Mouse (Mus musculus) right cerebral cortex, postnatal 4 days (tissue): Measurements from ENCODE around the gene Tpbgl.
A peak's percentile ranks its signal among the peaks of the same experiment; 100 is the strongest.

Source experiments
- DNase-seq: peaks from one replicate; pipeline ENCODE4 v3.0.0-alpha.2; 2022

Tpbgl gene

DNA sequence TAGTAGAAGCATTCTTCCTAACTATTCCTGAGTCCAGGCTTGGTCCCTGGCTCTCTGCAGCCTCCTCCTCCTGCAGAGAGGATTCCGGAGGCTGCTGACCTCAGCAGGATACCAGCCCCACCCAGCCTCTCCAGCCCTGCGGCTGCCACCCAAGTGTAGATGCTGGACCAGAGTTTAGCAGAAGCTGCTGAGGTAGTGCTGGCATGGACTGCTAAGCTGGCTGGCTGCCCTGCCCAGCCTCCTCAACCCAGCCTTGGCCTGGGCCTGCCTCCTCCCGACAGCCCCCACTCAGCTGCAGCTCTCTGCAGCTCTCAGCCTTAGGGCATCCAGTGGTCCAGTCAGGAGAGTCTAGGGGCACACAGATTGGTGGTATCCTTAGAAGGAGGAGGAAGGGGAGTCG is 14.3 kb upstream of the Tpbgl start:
- DNase-seq = no peak

DNA sequence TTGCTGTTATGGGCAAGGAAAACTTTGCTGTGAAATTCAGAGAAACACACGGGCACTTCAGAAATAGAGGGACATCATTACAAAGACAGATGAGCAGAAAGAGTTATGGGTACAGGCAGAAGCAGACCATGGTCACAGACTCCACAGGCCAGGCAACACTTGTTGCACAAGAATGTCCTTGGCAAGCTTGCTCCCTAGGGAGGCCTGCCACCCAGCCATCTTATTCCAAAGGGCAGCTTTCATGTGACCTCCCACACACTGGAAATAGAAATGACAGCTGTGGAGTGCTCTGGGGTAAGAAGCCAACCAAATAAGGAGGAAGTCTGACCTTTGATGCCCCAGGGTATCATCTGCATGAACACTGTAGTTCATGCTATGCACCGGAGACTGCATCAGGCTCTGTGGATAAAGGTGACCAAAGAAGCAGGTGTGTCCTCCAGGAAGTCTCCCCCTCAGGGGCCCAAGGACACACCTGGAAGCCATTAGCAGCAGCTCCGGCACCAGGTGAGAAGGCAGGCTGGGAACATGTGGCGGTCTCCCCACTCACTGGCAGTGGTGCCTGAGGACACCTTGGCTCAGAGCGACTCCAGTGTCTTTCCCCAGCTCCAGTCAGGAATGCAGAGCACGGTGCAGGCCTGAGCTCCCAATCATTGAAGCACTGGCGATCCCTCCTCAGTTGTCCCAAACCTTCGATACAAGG is 7.2 kb upstream of the Tpbgl start:
- DNase-seq = no peak

DNA sequence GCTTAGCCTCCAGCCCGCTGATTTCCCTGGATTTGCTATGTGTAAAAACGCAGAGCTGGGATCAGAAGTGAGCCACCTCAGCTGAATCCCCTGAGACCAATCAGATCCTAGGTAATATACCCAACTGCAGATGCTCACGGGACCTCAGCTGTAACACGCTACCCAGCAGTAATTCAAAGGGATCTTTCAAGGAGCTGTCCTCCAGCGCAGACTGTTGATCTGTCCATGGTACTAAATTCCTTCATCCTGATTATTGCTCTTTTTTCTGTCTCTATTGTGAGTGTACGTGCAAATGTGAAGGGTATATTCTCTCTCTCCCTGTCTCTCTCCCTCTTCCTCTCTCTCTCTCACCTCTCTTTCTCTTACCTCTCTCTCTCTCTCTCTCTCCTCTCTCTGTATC is 5.4 kb upstream of the Tpbgl start:
- DNase-seq = no peak

DNA sequence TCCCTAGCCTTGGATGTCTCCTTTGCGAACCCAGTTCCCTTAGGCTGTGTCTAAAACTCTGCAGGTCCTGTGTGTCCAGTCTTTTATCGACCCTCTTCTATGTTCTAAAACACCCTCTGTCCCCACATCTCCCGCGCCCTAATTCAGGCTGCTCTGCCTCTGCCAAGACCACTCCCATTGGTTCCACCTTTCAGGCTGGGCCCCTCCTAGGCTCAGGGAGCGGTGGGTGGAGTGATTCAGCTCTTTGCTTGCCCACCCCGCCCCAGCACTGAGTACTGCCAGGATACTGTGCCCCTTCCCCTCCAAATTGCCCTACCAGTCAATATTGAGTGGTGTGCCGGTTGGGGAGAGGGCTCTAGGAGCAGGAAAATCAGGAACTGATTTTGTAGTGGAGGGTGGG is 463 bp upstream of the Tpbgl start:
- no peak for DNase-seq

DNA sequence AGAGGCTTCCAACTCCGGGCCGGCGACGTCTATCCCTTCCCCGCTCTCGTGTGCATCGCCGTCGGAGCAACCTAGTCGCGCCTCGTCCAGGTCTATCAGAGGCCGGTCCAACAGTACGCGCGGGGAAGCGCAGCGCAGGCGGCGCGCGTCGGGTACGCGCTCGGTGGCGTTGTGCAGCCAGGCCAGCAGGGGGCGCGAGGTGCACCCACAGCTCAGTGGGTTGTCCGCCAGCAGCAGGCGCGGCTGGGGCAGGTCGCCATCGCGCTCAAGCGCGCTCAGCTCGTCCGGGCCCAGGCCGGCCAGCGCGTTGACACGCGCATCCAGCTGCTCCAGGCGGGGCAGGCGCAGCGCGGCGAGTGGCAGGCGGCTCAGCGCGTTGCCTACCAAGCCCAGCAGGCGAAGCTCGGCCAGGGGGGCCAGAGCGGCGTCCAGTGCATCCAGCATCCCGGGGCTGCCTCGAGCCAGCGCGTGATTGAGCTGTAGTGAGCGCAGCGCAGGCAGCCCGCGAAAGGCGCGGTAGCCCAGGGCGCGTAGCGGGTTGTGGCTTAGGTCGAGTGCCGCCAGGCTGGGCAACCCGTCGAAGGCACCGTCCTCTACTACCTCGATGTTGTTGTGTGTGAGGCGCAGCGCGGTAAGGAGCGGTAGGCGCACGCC is 1.1 kb downstream of the Tpbgl start:
- peak; percentile 94 for DNase-seq

DNA sequence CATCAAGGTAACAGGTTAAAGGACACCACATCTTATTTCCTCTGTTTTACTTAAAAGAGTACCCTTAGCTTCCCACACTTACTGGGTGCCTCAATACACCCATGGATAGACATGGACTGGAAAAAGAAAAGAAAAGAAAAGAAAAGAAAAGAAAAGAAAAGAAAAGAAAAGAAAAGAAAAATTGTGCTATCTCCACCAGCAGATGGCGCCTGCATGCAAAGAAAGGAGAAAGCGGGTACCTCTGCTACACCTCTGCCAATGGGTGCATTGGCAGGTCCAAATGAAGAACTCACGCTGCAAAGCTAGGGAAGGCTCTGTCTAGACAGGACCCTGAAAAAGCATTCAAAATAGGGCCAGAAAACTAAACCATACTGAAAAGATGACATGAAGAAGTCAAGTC is 8.0 kb downstream of the Tpbgl start:
- peak; percentile 58 for DNase-seq

DNA sequence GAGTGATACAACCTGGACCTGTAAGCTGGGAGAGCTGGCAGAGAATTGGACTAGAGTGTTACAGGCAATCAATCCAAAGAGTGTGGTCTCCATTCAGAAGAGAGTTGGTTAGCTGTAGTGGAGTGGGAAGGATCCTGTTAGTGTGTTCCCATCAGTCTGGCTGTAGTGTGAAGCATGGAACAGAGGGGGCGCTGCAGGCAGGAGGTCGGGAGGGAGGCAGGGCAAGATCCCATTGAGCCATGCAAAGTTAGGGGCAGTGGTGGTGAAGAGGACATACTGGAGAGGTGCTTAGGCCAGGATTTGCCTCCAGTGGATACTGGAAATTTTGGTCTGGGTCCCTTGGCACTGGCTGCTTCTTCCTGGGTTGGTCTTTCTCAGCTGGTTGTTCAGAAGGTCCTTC is 8.6 kb downstream of the Tpbgl start:
- DNase-seq = no peak

DNA sequence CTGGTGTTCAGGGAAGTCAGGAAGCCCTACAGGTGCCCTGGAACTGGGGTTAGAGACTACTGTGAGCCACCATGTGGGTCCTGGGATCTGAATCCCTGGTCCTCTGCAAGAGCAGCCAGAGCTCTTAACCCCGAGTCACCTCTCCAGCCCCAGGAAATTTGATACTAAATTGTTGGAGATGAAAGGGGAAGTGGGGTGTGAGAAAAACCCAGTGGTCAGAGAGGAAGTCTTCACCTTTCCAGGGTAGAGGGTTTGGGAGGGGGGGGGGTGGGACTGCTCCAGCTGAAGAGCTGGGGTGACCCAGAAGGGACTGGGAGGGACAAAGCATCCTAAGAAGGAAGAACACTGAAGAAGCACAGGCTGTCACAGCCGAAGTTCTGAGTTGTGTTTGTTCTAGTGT is 19.3 kb downstream of the Tpbgl start:
- no peak for DNase-seq

DNA sequence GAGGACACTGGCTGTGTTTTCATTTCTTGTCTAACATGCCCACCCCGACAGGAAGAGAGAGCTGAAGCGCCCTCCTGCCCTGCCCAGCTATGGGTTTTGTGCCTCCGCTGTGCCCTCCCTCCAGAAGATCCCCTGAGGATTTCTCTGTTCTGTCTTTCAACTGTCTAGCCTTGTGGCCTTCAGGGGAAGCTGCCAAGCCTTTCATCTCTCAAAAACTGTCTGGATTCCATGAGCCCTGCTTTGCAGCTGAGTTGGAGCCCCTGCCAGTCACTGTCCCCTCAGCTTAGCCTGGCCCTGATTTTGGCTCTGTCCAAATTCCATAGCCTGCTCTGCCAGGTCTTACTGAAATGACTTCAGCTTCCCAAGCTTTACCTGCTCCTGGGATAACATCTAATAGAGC is 20.1 kb downstream of the Tpbgl start:
- no peak for DNase-seq

DNA sequence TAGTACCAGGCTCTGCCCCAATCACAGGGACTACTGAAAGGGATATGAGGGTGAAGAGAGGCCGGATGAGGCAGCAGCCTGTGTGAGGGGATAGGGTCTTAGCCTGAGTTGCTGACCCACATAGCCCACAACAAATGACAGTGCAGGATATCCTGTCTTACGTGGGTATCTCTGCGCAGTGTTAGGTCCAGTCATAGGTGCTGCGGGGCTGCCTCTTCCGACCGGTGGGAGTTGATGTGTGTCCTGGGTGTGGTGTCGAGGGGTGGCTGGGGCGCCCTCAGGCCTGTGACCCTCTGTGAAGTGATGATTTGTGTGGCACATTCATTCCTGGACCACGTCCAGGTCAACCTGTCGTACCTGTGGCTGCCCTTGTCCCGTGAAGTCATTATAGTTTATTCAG is 20.6 kb downstream of the Tpbgl start:
- no peak for DNase-seq

DNA sequence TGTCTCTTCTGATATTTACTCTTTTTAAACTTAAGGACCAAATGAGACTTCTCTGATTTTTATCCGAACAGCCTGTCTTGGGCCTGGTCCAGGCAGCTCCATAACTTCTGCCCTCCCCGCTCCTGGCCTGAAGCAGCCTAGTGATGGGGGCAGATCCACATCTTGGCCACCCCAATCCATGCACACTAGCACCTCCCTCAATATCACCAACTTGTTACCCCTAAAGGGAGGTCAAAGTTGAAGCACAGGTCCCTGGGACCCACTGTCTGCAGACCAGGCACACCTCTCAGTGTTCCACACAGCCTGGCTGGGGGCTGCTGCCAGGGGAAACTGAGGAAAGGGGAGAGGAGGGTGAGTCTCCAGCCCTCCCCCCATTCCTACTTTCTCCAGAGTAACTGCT is 21.8 kb downstream of the Tpbgl start:
- no peak for DNase-seq

DNA sequence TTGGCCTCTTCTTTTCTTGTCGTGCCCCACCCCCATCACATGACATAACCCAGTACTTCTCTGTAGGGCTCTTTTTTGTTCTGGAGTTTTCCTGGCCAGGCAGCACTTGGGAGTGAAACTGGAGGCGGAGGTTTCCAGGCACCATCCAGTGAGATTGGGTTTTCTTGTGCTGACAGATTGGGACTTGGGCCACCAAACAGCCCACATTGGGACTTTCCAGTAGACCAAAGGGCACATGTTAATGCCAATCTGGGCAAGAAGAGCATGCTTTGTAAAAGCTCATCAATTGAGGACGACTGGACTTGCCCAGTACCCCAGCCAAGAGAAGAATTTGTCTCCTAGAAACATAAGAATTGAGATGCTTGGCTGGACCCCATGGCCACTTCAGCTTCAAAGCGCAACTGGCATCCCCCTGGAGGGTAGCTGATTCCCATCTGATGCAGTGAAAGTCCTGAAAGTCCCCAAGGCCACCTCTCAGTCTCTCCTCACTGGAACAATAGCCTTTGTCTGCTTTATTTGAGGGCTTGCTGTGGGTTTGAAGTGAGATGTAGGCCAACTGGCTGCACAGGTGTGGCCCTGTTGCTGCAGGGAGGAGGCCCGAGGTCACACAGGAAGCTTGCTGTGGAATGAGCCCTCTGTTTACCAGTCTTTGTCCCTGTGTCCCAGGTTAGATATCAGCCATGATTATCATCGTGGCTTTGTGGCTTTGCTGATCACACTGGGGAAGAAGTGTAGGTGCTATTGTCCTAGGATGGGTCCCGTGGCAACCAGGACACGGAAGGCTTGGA is 22.8 kb downstream of the Tpbgl start:
- DNase-seq = no peak

DNA sequence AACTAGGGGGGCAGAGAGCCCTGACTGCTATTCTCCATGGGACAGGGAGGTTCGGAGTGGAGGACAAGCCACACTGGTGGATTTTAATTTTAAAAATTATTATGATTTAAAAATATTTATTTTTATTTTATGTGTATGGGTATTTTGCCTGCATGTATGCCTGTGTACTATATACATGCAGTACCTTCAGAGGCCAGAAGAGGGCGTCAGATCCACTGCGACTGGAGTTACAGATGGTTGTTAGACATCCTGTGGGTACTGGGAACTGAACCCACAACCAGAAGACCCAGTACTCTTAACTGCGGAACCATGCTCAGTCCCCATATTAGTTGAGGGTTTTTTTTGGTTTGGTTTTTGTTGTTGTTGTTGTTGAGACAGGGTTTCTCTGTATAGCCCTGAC is 28.2 kb downstream of the Tpbgl start:
- no peak for DNase-seq

DNA sequence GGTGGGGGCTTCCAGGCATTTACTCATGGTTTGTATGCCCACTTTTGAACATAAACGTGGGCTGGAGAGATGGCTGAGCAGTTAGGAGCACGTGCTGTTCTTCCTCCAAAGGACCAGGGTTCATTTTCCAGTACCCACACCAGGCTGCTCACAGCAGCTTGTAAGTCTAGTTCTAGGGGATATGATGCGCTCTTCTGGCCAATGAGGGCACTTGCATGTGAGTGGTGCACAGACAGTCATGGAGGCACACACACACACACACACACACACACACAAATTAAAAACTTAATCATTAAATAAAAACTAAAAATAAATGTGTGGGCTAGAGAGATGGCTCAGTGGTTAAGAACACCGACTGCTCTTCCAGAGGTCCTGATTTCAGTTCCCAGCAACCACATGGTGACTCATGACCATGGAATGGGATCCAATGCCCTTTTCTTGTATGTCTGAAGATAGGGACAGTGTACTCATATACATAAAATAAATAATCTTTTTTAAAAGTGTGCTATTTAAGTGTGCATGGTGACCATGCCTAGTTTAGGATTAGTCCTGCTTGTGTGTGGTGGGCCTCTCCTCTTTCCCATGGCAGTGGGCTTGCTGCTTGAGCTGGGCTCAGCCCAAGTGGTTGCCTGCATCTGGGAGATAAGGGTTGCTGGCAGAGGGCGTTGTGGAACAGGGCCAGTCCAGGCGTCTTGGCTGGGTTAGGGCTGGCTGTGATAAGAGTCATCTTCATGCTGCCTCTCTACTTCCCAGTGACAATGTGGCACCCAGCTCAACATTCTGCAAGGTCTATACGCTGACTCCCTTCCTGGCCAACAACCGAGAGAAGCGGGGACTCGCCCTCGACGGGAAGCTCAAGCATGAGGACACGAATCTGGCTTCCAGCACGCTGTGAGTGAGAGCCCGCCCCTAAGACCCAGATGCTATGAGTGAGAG is 32.8 kb downstream of the Tpbgl start:
- no peak for DNase-seq

DNA sequence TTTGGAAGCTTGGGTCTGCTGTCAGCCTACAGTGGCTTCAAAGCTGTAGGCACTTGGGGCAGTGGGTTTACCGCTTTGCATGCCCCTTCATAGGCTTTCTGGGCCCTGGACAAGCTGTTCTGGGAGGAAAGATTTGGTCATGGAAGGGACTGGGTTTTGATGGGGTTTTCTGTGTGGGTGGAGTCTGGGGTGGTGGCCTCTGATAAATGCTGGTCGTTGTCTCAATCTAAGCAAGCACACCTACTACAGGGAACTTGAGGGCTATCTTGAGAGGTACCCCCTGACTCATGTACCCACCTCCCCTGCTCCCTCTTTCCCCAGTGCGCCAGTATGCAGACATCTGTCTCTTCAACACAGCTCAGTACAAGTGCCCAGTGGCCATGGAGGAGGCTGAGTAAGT is 34.2 kb downstream of the Tpbgl start:
- DNase-seq = no peak

DNA sequence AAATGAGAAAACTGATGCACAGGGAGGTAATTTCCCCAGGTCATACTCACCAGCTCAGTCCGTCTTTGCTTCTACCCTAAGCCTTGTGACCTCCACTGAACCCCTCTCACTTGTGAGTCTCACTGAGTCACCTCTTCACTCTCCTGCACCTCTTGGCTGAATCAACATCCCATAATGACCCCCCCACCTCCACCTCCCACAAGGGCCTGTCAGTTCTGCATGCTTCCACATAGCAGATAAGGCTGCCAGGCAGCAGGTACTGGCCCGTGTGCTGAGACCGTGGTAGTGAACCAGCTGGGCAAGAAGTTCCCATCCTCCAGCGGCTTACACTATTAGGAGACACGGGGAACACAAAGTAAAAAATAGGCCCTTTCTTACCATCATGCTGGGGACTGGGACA is 36.3 kb downstream of the Tpbgl start:
- no peak for DNase-seq

DNA sequence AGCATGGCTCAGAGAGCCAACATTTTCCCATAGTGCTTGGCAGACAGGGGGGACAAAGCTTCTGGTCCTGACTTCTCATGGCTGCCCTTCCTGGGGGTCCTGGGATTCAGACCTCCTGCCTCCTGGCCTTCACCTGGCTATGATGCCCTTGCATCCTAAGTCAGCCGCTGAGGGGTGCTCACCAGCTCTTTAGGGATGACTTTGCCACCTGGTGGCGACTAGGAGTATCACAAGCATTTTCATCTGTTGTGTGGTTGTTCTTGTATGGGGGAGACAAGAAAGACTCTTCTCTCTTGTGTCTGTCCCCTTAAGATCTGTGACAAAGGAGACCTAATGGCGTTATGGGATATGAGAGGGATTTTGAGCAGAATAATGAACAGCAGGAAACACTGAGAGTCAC is 36.8 kb downstream of the Tpbgl start:
- peak; percentile 76 for DNase-seq

DNA sequence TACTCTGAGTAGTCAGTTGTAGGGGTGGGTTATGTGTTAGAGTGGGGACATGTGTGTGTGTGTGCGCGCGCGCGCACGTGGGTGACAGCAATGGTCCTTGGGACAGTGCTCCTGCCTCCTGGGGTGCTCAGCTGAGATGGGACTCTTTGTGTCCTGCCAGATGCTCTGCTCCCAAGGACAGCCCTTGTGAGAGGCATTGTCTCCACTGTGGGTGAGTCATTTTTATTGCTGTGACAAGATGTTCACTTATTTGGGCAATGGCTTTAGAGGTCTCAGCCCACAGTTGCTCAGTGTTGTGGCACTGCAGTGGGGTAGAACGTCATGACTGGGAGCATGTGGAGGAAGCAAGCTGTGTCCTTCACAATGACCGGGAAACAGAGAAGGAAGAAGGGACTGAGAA is 40.9 kb downstream of the Tpbgl start:
- DNase-seq = no peak

DNA sequence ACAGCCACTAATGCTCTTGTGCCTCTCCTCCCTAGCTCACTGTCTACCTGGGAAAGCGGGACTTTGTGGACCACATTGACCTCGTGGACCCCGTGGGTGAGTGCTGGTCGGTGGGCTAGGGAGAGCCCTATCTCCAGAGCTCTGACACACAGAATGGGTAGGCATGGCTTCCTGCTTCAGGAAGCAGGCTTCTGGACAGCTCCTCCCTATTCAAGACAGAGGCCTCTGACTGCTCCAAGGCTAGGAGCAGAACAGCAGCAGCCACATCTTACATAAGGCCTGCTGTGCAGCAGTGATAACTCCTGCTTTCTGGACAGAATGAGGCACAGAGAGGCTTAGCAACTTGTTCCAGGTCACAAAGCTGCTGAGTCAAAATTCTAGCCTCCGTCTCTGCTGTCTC is 43.3 kb downstream of the Tpbgl start:
- no peak for DNase-seq

DNA sequence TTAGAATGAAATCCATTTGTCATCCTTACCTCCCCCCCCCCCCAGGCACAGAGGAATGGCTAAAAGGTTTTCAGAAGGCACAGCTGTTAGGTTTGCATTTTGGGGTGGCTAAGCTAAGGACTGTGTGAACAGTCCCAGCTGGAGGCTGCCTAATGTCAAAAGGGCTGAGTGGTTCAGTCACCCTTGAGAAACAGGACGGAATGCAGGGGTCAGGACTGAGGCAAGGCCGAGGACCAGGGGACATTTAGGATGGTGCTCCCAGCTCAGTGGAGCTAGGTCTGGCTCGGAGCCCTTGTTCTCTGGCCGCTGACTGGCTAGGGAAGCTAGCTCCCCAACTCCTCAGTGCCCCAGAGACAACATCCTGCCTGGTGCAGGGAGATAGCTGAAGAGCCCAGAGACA is 44.0 kb downstream of the Tpbgl start:
- no peak for DNase-seq

DNA sequence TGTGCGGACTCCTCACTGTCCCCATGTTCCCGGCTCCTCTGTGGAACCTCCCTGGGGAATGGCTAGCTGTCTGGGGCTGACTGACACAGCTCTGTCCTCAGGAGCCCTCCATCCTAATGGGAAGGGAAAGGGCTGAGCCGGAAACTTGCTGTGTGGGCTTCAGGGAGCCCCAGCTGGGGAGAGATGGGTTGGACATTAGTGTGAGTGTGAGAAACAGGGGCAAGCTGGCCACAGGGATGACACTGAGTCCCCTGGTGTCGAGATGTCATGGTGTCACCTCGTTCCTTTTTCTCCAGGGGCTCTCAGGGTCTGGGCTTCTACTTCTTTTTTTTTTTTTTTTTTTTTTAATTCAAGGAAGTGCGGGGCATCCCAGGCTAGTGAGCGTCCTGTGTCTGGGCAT is 44.6 kb downstream of the Tpbgl start:
- no peak for DNase-seq

DNA sequence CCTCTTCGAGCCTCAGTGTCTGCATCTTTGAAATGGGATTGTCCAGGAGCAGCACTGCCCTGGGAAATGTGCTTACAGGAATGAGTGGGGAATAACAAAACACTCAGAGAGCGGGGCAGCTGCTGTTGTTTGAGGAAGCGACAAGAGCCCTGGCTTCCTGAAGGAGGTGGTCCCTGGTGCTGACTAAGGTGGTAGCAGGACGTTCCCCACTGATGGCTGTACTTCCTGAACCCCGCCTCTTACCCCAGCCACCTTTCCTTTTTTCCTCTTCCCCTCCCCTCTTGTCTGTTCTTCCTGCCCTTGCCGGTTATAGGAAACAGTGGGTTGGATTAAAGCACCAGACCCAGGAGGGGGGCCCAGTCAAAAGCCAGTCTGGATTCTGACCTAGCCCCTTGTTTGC is 46.7 kb downstream of the Tpbgl start:
- no peak for DNase-seq

DNA sequence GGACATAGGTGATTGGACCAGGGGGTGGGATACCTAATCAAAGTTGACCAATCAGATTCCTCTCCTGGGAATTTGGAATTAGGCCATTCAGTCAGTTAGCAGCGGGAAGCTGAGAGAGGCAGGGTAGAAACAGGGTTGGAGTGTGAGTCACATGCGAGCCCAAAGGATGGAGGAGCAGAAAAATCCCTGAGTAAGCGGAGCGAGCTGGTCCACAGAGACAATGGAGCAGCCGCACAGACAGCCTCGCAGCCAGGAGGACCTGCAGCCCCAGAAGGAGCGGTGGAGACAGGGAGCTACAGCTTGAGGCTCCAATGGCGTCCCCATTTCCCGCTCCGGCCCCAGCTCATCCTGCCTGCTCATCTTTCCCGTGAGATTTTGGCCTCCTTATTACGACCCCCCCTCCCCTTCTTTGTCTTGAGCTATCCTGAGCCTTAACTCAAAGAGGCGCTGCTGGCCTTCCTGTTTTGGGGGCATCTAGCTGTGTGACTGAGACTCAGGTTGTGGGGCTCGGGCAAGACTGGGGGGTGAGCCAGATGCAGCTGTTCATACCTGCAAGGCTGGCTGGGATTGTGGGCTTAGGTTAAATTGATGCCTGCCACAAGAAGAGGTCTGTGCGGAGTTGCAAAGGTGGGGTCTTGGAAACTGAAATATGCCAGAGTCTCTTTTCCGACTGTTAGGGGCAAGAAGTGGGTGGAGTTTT is 47.3 kb downstream of the Tpbgl start:
- DNase-seq = no peak
